Mouse (Mus musculus) hindbrain, embryonic 16.5 days (tissue): Measurements from ENCODE around the gene Guca2b. TPM values are rescaled to one million over a fixed set of nuclear protein-coding genes. Genes with fewer than 3 reads are reported as not detected.

Experiments
- ATAC-seq: fragments of 200-750 bp; cut with Nextera tagmentation; 2 replicates; pipeline ENCODE4 v1.8.0; 2017; ENCODE audit warnings: moderate TSS enrichment, moderate library complexity
- H3K27ac ChIP-seq: fragments of 300-500 bp; sonication (generic); 2 replicates; pipeline ENCODE4 v1.5.1; 2014; ENCODE audit warnings: low read depth, mild to moderate bottlenecking, control low read depth, low read length, moderate library complexity
- H3K27me3 ChIP-seq: fragments of 300-500 bp; sonication (generic); replicated peaks from 2 replicates; pipeline ENCODE4 v1.6.1; 2014; ENCODE audit warnings: low read length; ENCODE audit not compliant: control insufficient read depth, insufficient read depth
- H3K36me3 ChIP-seq: fragments of 300-500 bp; sonication (generic); 2 replicates; pipeline ENCODE4 v1.6.1; 2014; ENCODE audit warnings: mild to moderate bottlenecking, low read length, moderate library complexity, mixed read lengths; ENCODE audit not compliant: control insufficient read depth, insufficient read depth
- H3K4me1 ChIP-seq: fragments of 300-500 bp; sonication (generic); 2 replicates; pipeline ENCODE4 v1.6.1; 2014; ENCODE audit warnings: low read depth, low read length; ENCODE audit not compliant: control insufficient read depth, insufficient read depth
- H3K4me2 ChIP-seq: fragments of 300-500 bp; sonication (generic); 2 replicates; pipeline ENCODE4 v1.6.1; 2014; ENCODE audit warnings: mild to moderate bottlenecking, low read length, control low read depth, moderate library complexity
- H3K4me3 ChIP-seq: fragments of 300-500 bp; sonication (generic); 2 replicates; pipeline ENCODE4 v1.5.1; 2014; ENCODE audit warnings: mild to moderate bottlenecking, low read length, control low read depth, moderate library complexity
- H3K9ac ChIP-seq: fragments of 300-500 bp; sonication (generic); 2 replicates; pipeline ENCODE4 v1.6.1; 2014; ENCODE audit warnings: low read depth, mild to moderate bottlenecking, control low read depth, low read length, moderate library complexity
- H3K9me3 ChIP-seq: fragments of 300-500 bp; sonication (generic); 2 replicates; pipeline ENCODE4 v1.6.1; 2014; ENCODE audit warnings: mild to moderate bottlenecking, low read length, moderate library complexity; ENCODE audit not compliant: control insufficient read depth
- WGBS: fragments of 180-500 bp; shearing (Covaris S2); extraction: QIAGEN DNeasy Blood & Tissue Kit; methylation state at CpG from one replicate; pipeline ENCODE4 v1.1.7; 2014; 5-methylcytosine and 5-hydroxymethylcytosine counted together
- polyA plus RNA-seq: library from polyadenylated mRNA; unstranded; fragments of >200 nt; fragmentation: Nextera tagmentation; extraction: Ambion mirVana; gene quantifications from 2 replicates; pipeline ENCODE4 v1.2.1, GENCODE M21; 2015

Guca2b gene
- polyA plus RNA-seq, 1 experiment from 2014 or later = not detected

DNA sequence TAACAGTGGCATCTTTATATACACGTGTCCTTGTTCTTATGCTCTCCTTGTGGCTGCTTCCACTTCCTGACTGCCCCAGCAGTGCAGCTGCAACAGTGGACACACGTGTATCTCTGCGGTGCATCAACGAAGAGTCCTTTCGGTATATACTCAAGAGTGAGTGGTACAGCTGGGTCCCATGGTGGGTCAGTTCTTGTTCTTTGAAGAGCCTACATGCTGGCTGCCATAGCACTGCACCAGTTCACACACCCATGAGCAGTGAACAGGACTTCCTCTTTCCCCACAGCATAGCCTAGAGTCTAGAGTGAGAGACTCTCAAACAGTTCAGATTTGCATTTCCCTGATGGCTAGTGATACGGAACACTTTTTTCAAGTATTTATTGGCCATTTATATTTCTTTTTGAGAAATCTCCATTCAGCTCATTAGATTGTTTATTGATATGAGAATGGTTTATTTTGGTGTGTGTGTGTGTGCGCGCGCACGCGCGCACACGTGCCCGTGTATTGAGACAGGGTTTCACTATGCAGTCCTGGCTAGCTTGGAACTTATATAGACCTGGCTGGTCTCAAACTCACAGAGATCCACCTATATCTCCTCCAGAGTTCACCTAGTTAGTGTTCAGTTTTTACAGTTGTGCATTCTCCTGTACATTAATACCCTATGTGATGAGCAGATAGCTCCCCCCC is 4.8 kb upstream of the Guca2b start:
- Histone ChIP-seq H3K36me3 (no peaks in the 10 kb centered on the region), H3K4me2 (no peak overlapping the region), H3K4me3 (no peak overlapping the region), H3K9me3 (no peaks in the 10 kb centered on the region), H3K27ac (no peak overlapping the region), H3K27me3 (no peaks in the 10 kb centered on the region), H3K4me1 (no peaks in the 10 kb centered on the region), H3K9ac (no peak overlapping the region)
- 95% methylated on average over 14 of the region's 14 CpGs for WGBS
- ATAC-seq = no peak

DNA sequence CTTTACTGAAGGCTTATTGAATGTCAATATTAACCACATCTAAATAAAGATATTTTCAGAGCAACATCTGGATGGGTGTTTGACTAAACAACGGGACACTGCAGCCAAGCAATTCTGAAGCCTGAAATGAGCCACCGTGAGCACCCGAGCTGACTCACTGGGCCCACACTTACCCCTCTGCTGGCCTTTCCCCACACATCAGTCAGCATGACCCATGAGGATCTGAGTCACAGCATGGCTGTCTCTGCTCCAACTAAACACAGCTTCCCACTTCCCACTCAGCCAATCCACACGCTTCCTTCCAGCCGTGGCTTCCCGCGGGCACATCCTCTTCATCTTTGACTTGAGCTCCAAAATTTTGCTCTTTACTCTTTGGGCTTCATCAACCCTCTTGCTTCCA is 4.2 kb upstream of the Guca2b start:
- Histone ChIP-seq H3K36me3 (no peaks in the 10 kb centered on the region), H3K4me1 (no peaks in the 10 kb centered on the region), H3K27me3 (no peaks in the 10 kb centered on the region), H3K9ac (no peak overlapping the region), H3K27ac (no peak overlapping the region), H3K4me3 (no peak overlapping the region), H3K9me3 (no peaks in the 10 kb centered on the region), H3K4me2 (no peak overlapping the region)
- ATAC-seq = no peak
- 89% methylated on average over 7 of the region's 7 CpGs for WGBS

- Histone ChIP-seq H3K36me3 (no peaks in the 10 kb centered on the region), H3K4me1 (no peaks in the 10 kb centered on the region), H3K27me3 (no peaks in the 10 kb centered on the region), H3K4me2 (no peak overlapping the region), H3K4me3 (no peak overlapping the region), H3K9ac (no peak overlapping the region), H3K27ac (no peak overlapping the region), H3K9me3 (no peaks in the 10 kb centered on the region)
- no peak for ATAC-seq
- 73% methylated on average over 4 of the region's 4 CpGs for WGBS
These were observed 3.4 kb upstream of the Guca2b start for GRCm38 (mm10) chr4:119662151-119662550.

DNA sequence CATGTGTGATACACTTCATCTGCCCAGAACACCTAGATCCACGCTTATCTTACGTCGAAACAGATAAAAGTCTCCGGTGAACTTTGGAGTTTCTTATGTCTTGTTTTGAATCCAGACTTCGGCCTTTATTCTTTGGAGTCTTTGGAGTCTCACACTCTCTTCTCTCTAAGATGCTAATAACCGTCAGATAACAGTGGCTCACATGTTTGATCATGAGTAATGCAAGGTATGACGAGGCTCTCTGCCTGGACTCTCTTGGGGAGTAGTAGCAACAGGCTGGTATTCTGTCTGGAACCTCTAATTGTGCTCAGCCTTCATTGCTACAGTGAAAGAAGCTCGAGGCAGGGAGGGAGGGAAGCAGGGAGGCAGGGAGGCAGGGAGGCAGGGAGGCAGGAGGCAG is 1.3 kb upstream of the Guca2b start:
- no peaks in the 10 kb centered on the region for H3K36me3 ChIP-seq
- no peaks in the 10 kb centered on the region for H3K27me3 ChIP-seq

GRCm38 (mm10) chr4:119658246-119658645 is 508 bp downstream of the Guca2b start:
- peaks cover 6% of the 10 kb centered on the region; the same call in 1 of the 2 replicates for H3K9me3 ChIP-seq
- no peak overlapping the region for H3K4me3 ChIP-seq
- WGBS = 54% methylated on average over 2 of the region's 2 CpGs
- H3K36me3 ChIP-seq = no peaks in the 10 kb centered on the region
- no peak overlapping the region for H3K4me2 ChIP-seq
- H3K9ac ChIP-seq = no peak overlapping the region
- no peak for ATAC-seq
- H3K27ac ChIP-seq = no peak overlapping the region
- no peaks in the 10 kb centered on the region for H3K27me3 ChIP-seq
- no peaks in the 10 kb centered on the region for H3K4me1 ChIP-seq

More for the DNA sequence above, 1.3 kb upstream of the Guca2b start:
- Histone ChIP-seq H3K9me3 (no peaks in the 10 kb centered on the region), H3K4me3 (no peak overlapping the region), H3K27ac (no peak overlapping the region), H3K4me2 (no peak overlapping the region), H3K4me1 (no peaks in the 10 kb centered on the region), H3K9ac (no peak overlapping the region)
- no peak for ATAC-seq
- WGBS = 81% methylated on average over 8 of the region's 8 CpGs

DNA sequence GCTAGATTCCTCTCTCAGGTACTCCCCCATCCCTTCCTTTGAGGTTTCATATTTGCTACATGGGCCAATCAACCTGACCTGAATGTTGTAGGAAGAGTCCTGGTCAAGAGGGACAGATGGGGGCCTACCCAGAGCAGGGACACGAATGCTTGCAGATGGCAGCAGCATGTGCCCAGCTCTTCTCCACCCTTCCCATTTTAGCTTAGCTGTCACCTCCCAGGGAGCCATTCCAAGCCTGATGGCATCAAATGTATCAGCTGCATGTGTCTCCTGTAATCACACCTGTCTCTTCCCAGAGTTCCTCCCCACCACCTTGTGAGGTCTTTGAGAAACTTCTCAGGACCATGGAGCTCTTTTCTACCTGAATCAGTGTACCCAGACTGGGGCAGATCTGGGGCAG is 1.7 kb downstream of the Guca2b start:
- no peak overlapping the region for H3K27ac ChIP-seq
- no peak overlapping the region for H3K9ac ChIP-seq
- no peaks in the 10 kb centered on the region for H3K4me1 ChIP-seq
- peaks cover 11% of the 10 kb centered on the region; the same call in 1 of the 2 replicates for H3K9me3 ChIP-seq
- WGBS = 75% methylated on average over 1 of the region's 1 CpGs
- ATAC-seq = no peak
- no peak overlapping the region for H3K4me2 ChIP-seq
- H3K27me3 ChIP-seq = no peaks in the 10 kb centered on the region
- H3K36me3 ChIP-seq = peaks cover 2% of the 10 kb centered on the region; the same call in 1 of the 2 replicates
- no peak overlapping the region for H3K4me3 ChIP-seq

GRCm38 (mm10) chr4:119642666-119643065 is 16.1 kb downstream of the Guca2b start:
- 93% methylated on average over 4 of the region's 4 CpGs for WGBS
- no peak overlapping the region for H3K27ac ChIP-seq
- H3K27me3 ChIP-seq = no peaks in the 10 kb centered on the region
- no peaks in the 10 kb centered on the region for H3K36me3 ChIP-seq
- no peaks in the 10 kb centered on the region for H3K4me1 ChIP-seq
- no peak overlapping the region for H3K4me2 ChIP-seq
- H3K9ac ChIP-seq = no peak overlapping the region
- ATAC-seq = no peak
- H3K4me3 ChIP-seq = no peak overlapping the region
- H3K9me3 ChIP-seq = peaks cover 4% of the 10 kb centered on the region

- 60% methylated on average over 11 of the region's 11 CpGs for WGBS
- H3K27ac ChIP-seq = no peak overlapping the region
- H3K9me3 ChIP-seq = peaks cover 4% of the 10 kb centered on the region
- H3K9ac ChIP-seq = no peak overlapping the region
- no peak overlapping the region for H3K4me3 ChIP-seq
- H3K27me3 ChIP-seq = no peaks in the 10 kb centered on the region
- H3K4me2 ChIP-seq = no peak overlapping the region
- H3K36me3 ChIP-seq = no peaks in the 10 kb centered on the region
- no peaks in the 10 kb centered on the region for H3K4me1 ChIP-seq
- no peak for ATAC-seq
These were observed 20.1 kb downstream of the Guca2b start for GRCm38 (mm10) chr4:119638656-119639055.

DNA sequence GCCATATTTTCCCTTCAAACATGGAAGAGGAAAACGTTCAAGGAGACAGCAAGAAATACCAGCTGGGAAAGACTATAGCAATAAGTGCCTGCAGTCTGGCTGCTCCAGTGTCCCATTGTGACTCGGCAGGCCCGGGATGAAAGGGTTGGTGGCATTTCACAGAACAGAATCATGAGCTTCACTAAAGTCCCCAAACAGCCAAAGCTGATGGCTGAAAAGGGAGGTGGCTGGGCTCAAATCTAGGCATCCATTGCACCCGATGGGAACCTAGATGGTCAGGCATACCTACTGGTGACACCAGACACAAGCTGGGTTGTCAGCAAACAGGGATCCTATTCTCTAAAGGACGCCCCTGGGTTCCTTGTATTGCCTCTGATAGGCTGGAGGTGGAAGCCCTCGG is 20.8 kb downstream of the Guca2b start:
- Histone ChIP-seq H3K4me1 (0 out of 2 replicates have a peak, but pooled peaks cover 3% of the 10 kb centered on the region), H3K27me3 (no peaks in the 10 kb centered on the region), H3K36me3 (no peaks in the 10 kb centered on the region), H3K27ac (no peak overlapping the region), H3K9ac (no peak overlapping the region), H3K4me3 (no peak overlapping the region), H3K4me2 (no peak overlapping the region), H3K9me3 (peaks cover 4% of the 10 kb centered on the region)
- WGBS = 86% methylated on average over 6 of the region's 6 CpGs
- ATAC-seq = no peak
